Mouse (Mus musculus) liver, postnatal 0 days (tissue): ENCODE measurements around the gene Arid3b.

Source experiments
- CTCF ChIP-seq: sonication (generic); IDR thresholded peaks from 2 replicates; pipeline ENCODE4 v1.5.1; 2016; ENCODE audit warnings: antibody characterized with exemption, low read depth
- EP300 ChIP-seq: IDR thresholded peaks from 2 replicates; pipeline ENCODE4 v1.6.1; 2016; ENCODE audit warnings: antibody characterized with exemption, low read depth, mild to moderate bottlenecking

GRCm38 (mm10) chr9:57800325-57800975, 36.1 kb downstream of the Arid3b start:
- TF ChIP-seq CTCF (no peak), EP300 (no peak)
